Mouse (Mus musculus) limb, embryonic 14.5 days (tissue): Measurements from ENCODE around the gene Amigo1. TPM values are rescaled to one million over a fixed set of nuclear protein-coding genes. Genes with fewer than 3 reads are reported as not detected.
A peak's percentile ranks its signal among the peaks of the same experiment; 100 is the strongest.

Source experiments
- ATAC-seq: fragments of 200-750 bp; cut with Nextera tagmentation; 2 replicates; pipeline ENCODE4 v1.8.0; 2017; ENCODE audit warnings: low read depth, moderate number of reproducible peaks, moderate TSS enrichment; ENCODE audit not compliant: low FRiP score
- DNase-seq: peaks from one replicate; pipeline ENCODE4 v3.0.0-alpha.2; 2015; ENCODE audit warnings: low spot score
- H3K27ac ChIP-seq: fragments of 300-500 bp; sonication (generic); replicated peaks from 2 replicates; pipeline ENCODE4 v1.5.1; 2014; ENCODE audit warnings: low read depth, mild to moderate bottlenecking, low read length, moderate library complexity, mixed read lengths
- H3K27me3 ChIP-seq: fragments of 300-500 bp; sonication (generic); 2 replicates; pipeline ENCODE4 v1.6.1; 2014; ENCODE audit warnings: low read length, mixed read lengths; ENCODE audit not compliant: control insufficient read depth, insufficient read depth
- H3K36me3 ChIP-seq: fragments of 300-500 bp; sonication (generic); 2 replicates; pipeline ENCODE4 v1.6.1; 2014; ENCODE audit warnings: mild to moderate bottlenecking, low read length, moderate library complexity, mixed read lengths; ENCODE audit not compliant: control insufficient read depth, insufficient read depth
- H3K4me1 ChIP-seq: fragments of 300-500 bp; sonication (generic); 2 replicates; pipeline ENCODE4 v1.6.1; 2014; ENCODE audit warnings: antibody characterized with exemption, low read length, mixed read lengths; ENCODE audit not compliant: control insufficient read depth, insufficient read depth
- H3K4me2 ChIP-seq: fragments of 300-500 bp; sonication (generic); replicated peaks from 2 replicates; pipeline ENCODE4 v1.6.1; 2014; ENCODE audit warnings: low read depth, mild to moderate bottlenecking, low read length, moderate library complexity; ENCODE audit not compliant: severe bottlenecking
- H3K4me3 ChIP-seq: fragments of 300-500 bp; sonication (generic); replicated peaks from 2 replicates; pipeline ENCODE4 v1.5.1; 2014; ENCODE audit warnings: low read length
- H3K9ac ChIP-seq: fragments of 300-500 bp; sonication (generic); 2 replicates; pipeline ENCODE4 v1.6.1; 2014; ENCODE audit warnings: mild to moderate bottlenecking, low read depth, low read length, moderate library complexity; ENCODE audit not compliant: severe bottlenecking
- H3K9me3 ChIP-seq: fragments of 300-500 bp; sonication (generic); 2 replicates; pipeline ENCODE4 v1.6.1; 2016; ENCODE audit warnings: low read length; ENCODE audit not compliant: control insufficient read depth
- POLR2A ChIP-seq: fragments of 200-500 bp; IDR thresholded peaks from 2 replicates; pipeline ENCODE4 v1.8.0; 2012; ENCODE audit warnings: inconsistent platforms, mild to moderate bottlenecking, moderate library complexity, borderline replicate concordance; ENCODE audit not compliant: insufficient read depth, insufficient read length; ENCODE audit errors: extremely low read depth
- WGBS: fragments of 180-500 bp; shearing (Covaris S2); extraction: QIAGEN DNeasy Blood & Tissue Kit; methylation state at CpG from one replicate; pipeline ENCODE4 v1.1.7; 2014; 5-methylcytosine and 5-hydroxymethylcytosine counted together
- polyA plus RNA-seq, 2 experiments: library from polyadenylated mRNA; depleted of rRNA in 1 of 2; stranded (reverse) in 1 of 2; unstranded in 1 of 2; fragments of >200 nt; fragmentation: Nextera tagmentation in 1 of 2; extraction: Ambion mirVana in 1 of 2; gene quantifications; 2 replicates each; pipeline versions ENCODE4 v1.2.1 to v1.2.3; 2012 to 2014

Gene Amigo1
- polyA plus RNA-seq (2012; rRNA removed) (11.3 and 14.8 TPM in 2 replicates), polyA plus RNA-seq (2014; fragmentation: Nextera tagmentation; extraction: Ambion mirVana) (5.4 and 5.7 TPM in 2 replicates)

DNA sequence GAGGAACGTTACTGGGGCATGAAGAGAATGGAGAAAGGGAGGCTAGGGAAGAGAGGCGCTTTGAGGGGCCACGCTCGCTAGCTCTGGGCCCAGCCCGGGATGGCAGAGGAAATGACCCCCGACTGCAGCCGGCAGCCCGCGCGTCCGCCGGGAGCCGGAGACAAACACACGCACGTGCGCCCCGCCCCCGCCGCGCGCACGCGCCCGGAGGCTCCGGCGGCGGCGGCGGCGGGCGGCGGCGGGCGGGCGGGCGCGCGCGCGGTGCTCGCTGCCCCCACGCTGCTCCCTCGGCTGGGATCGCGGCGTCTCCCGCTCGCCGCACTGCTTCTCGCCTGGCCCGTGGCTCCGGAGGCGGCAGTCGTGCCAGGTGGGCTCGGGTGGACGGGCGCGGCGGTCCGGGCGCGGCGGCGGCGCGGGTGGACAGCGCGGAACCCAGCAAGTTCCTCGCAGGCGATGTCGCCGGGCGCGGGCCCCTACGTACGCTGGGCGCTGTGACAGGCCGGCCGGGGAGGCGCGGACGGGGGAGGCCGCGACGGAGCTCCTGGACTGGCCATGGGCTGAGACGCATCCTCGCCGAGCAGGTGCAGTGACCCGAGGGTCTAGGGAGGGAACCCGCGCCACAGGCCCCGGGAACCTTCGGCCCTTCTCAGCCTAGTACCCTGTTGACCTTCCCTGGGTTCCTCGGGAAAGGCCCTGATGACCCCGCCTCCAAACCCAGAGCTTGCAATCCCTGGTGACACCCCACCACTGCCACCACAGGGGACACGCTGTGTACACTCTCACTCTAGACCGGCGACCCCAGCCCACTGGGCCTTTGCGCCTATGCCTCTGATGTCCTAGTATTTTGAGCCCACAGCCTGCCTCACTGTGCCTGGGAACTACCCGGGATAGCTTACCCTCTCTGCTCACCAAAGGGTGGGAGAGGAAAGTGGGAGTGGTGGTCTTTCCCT lies at the start of gene Amigo1:
Gene Amigo1 (plus strand): TSS at position 238 of the 950 bp plus-strand sequence.
- Histone ChIP-seq H3K27ac (no peak within 1 kb of the TSS), H3K9ac (peak within 1 kb of the TSS; percentile 71)
- 3% methylated on average over 34 of the region's 100 CpGs for WGBS

DNA sequence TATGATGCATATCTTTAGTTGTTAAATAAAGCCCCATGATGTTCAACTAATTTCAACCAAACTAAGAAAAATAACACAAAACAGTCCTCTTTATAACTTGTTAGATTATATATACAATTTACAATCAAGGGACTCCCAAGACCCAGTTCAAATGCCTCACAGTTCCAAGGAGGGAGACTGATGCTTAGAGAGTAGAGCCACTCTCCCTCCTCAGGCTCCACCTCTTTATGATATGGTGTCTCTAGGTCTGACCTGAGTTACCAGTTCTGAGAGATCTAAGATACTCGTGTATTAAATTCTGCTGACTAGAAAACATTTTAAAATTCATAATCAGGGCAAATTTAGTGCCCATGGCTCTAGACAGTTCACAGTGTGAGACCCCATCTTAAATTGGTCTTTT lies 47.0 kb upstream of the Amigo1 start:
- DNase-seq = no peak
- Histone ChIP-seq H3K4me3 (no peak overlapping the region), H3K4me1 (no peaks in the 10 kb centered on the region), H3K36me3 (no peaks in the 10 kb centered on the region; the same call in 1 of the 2 replicates), H3K27me3 (no peaks in the 10 kb centered on the region), H3K27ac (no peak overlapping the region), H3K9ac (no peak overlapping the region), H3K4me2 (no peak overlapping the region), H3K9me3 (no peaks in the 10 kb centered on the region)
- WGBS = 86% methylated on average over 1 of the region's 1 CpGs
- no peak for ATAC-seq
- TF ChIP-seq POLR2A = no peak

More for the DNA sequence above, at the start of gene Amigo1:
- Histone ChIP-seq H3K27me3 (no peaks in the 10 kb centered on the region; the same call in 1 of the 2 replicates), H3K9me3 (no peaks in the 10 kb centered on the region), H3K4me3 (peak within 1 kb of the TSS; percentile 73), H3K36me3 (0 out of 2 replicates have a peak, but pooled peaks cover 6% of the 10 kb centered on the region), H3K4me1 (0 out of 2 replicates have a peak, but pooled peaks cover 2% of the 10 kb centered on the region), H3K4me2 (peak within 1 kb of the TSS; percentile 92)
- DNase-seq (no peak), ATAC-seq (peak; percentile 71)
- no peak for TF ChIP-seq POLR2A

DNA sequence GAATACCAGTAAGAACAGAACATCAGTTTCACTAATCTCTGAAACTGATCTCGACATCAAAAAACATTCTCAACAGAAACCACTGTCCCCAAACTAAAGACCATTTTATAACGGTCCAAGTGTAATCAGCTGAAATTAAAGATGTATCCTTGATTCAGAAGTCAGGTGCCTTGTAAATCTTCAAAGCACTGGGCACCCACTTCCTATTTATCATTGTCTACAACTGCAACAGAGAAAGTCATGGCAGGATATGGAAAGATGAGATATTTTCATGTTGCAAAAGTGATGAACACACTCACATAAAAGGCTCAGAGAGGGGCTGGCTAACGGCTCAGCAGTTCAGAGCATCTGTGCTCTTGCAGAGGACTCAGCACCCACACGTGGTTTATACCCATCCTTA lies 45.3 kb upstream of the Amigo1 start:
- Histone ChIP-seq H3K27me3 (no peaks in the 10 kb centered on the region), H3K4me2 (no peak overlapping the region), H3K9me3 (no peaks in the 10 kb centered on the region), H3K27ac (no peak overlapping the region), H3K9ac (no peak overlapping the region), H3K4me1 (peaks cover 8% of the 10 kb centered on the region; the same call in 1 of the 2 replicates), H3K4me3 (no peak overlapping the region), H3K36me3 (no peaks in the 10 kb centered on the region; the same call in 1 of the 2 replicates)
- WGBS = 76% methylated on average over 4 of the region's 4 CpGs
- no peak for ATAC-seq
- DNase-seq = no peak
- TF ChIP-seq POLR2A = no peak

DNA sequence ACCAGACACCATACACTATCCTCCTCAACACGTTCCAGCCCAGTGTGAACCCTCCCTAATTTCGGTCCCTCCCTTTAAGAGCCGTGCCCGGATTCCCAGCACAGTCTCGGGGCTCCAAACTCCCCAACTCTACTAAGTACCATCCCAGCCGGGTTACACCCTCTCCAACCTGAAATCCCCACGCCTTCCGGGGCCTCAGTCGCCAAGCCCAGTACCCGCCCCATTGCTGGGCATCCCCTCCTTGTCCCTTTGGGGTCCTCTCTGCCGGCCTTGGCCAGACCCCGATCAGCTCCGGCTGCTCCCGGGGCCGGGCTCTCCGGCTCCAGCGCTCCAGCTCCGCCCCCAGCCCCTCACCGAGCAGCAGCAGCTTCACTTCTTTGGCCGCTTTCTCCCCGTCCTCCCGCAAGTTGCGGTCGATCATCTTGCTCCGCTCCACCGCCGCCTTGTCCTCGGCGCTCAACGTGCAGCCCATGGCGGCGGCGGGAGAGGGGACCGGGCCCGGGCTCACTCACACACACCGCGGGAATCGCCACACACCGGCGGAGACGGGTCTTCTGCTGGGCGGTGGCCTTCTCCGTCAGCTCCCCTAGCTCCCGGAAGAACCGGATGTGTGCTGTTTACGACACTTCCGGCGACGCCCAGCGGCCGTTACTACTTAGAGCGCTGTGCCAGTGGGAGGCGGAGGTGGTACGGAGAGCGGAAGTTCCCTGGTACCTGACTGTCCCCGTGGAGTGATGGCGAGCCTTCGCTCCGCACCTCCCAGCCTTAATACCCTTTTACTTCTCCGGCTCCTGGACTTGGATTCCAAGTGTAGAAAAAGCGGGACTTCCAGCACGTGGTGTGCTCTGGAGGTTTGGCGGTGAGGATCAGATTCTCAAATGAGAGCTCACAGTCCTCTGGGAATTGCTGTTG lies 40.3 kb upstream of the Amigo1 start, which contains the start of gene Gnai3:
Gene Gnai3 (minus strand): TSS at position 613 of the 912 bp plus-strand sequence.
- ATAC-seq (peak; percentile 94), DNase-seq (peak; percentile 90)
- Histone ChIP-seq H3K9ac (peak within 1 kb of the TSS; percentile 93), H3K4me1 (peaks cover 13% of the 10 kb centered on the region), H3K4me3 (peak within 1 kb of the TSS; percentile 98), H3K27ac (peak within 1 kb of the TSS; percentile 95), H3K4me2 (peak within 1 kb of the TSS; percentile 77), H3K36me3 (no peaks in the 10 kb centered on the region; the same call in 1 of the 2 replicates), H3K27me3 (no peaks in the 10 kb centered on the region), H3K9me3 (no peaks in the 10 kb centered on the region)
- 0 out of 2 replicates have a peak, but pooled peaks have one; percentile 79 for TF ChIP-seq POLR2A
- 1% methylated on average over 58 of the region's 63 CpGs for WGBS

DNA sequence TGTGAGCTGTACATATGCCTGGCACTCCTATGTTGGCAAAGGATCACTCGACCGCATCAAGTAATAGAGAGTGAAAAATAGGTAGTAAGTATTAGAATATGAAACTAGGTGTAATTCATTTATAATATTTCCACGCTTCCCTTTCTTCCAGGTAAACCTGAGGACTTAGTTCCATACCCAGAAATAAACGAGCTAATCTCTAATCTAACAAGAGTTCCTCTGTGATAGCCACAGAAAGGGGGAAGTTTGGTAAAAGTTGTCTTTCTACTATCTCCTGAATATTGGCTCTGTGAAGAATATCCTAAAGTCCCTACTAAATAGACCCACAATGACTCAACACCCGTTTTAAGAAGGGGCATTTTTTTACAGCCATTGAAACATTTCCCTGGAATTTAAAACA lies 39.5 kb upstream of the Amigo1 start:
- Histone ChIP-seq H3K27me3 (no peaks in the 10 kb centered on the region), H3K36me3 (no peaks in the 10 kb centered on the region; the same call in 1 of the 2 replicates), H3K27ac (0 out of 2 replicates have a peak overlapping the region, but pooled peaks have one; percentile 95), H3K4me3 (peak overlapping the region; percentile 98), H3K4me2 (peak overlapping the region; percentile 77), H3K9ac (peak overlapping the region; percentile 93), H3K9me3 (no peaks in the 10 kb centered on the region), H3K4me1 (peaks cover 13% of the 10 kb centered on the region)
- no peak for DNase-seq
- WGBS = 54% methylated on average over 5 of the region's 5 CpGs
- TF ChIP-seq POLR2A = no peak
- no peak for ATAC-seq
